Mouse (Mus musculus) embryonic fibroblast, embryonic 13.5 days (primary cell): Measurements from ENCODE around the gene Snx18.

ENCODE experiments used
- CTCF ChIP-seq: IDR thresholded peaks from 2 replicates; pipeline ENCODE4 v1.5.1; 2011; ENCODE audit warnings: mild to moderate bottlenecking, control low read depth, low read length, moderate library complexity, borderline replicate concordance; ENCODE audit not compliant: insufficient read depth
- POLR2A ChIP-seq: IDR thresholded peaks from 2 replicates; pipeline ENCODE4 v1.6.1; 2011; ENCODE audit warnings: low read depth, mild to moderate bottlenecking, control low read depth, low read length, moderate library complexity

DNA sequence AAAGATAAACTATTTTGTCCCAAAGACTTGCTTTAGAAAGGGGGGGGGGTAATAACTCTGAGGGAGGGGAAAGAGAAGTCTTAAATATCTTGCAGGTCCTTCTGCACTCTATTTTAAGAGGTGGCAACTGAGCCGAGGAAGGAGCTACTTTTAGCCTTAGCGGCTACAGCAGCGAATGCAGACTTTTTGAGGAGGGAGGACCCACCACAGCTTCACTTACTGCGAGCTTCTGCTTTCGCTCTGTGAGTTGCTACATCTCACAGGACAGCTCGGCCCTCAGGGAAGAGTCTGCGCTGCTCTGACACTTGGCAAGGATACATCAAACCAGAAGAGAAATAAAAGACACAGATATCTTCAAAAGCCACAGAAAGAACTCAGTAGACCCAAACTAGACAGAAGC, 38.8 kb upstream of the Snx18 start:
- TF ChIP-seq POLR2A (no peak), CTCF (no peak)
